Mouse (Mus musculus) small intestine, adult 2 months (tissue): ENCODE results near the gene Prmt3.

Experiments
- CTCF ChIP-seq: fragments of 200-500 bp; IDR thresholded peaks from 2 replicates; pipeline ENCODE4 v1.5.1; 2012; ENCODE audit warnings: low read depth, mild to moderate bottlenecking, control low read depth, inconsistent platforms, low read length, moderate library complexity, mixed read lengths; ENCODE audit not compliant: insufficient replicate concordance, insufficient read length; ENCODE audit errors: extremely low read depth
- POLR2A ChIP-seq: fragments of 200-500 bp; IDR thresholded peaks from 2 replicates; pipeline ENCODE4 v1.6.1; 2012; ENCODE audit warnings: low read depth, mild to moderate bottlenecking, control low read depth, inconsistent platforms, low read length, moderate library complexity

DNA sequence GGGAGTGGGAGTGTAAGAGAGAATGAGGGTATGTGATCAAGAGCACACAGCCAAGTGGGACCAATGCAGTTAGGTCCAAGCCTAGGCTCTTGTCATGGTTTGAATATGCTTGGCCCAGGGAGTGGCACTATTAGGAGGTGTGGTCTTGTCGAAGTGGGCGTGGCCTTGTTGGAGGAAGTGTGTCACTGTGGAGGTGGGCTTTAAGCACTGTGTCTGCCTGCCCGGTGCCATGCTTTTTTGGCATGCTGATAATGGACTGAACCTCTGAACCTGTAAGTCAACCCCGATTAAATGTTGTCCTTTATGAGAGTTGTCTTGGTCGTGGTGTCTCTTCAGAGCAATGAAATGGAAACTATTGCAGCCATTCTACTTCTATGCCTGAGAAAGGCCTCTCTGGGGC is 99.2 kb downstream of the Prmt3 start:
- no peak for TF ChIP-seq CTCF
- no peak for TF ChIP-seq POLR2A
